8 mouse cellular contexts compared by ENCODE assay signal in genomic region chr1:181210601-181211402, GRCm38 (mm10). TPM values are rescaled to one million over a fixed set of nuclear protein-coding genes. Genes with fewer than 3 reads are reported as not detected.
DNase-seq lines count a peak whose midpoint lies in the region; ATAC-seq and TF ChIP-seq lines count a peak whose summit lies in the region.

No protein-coding gene starts in this region.

- TF ChIP-seq POLR2A in kidney, adult 2 months (IDR thresholded peaks at IDR 0.05; ENCODE audit: low read depth, low read length) = no peak

- H3K27ac ChIP-seq in kidney, adult 2 months (ENCODE audit: insufficient read depth, low read depth, low read length) = peak overlapping the region; percentile 71
- H3K27ac ChIP-seq in liver, postnatal 0 days (ENCODE audit: low read depth) = peak overlapping the region; percentile 100
- peak overlapping the region; percentile 87; the same call in 1 of the 2 replicates for H3K27ac ChIP-seq in neural tube, embryonic 12.5 days

- TF ChIP-seq CTCF in kidney, adult 2 months (conservative IDR thresholded peaks at IDR 0.05; ENCODE audit: insufficient read depth, insufficient read length, low read depth, low read length) = no peak
- TF ChIP-seq CTCF in liver, postnatal 0 days (IDR thresholded peaks at IDR 0.05; ENCODE audit: low read depth) = no peak

- H3K36me3 ChIP-seq in kidney, adult 2 months (ENCODE audit: control insufficient read depth, insufficient read depth, low read length) = peaks cover 2% of the 10 kb centered on the region; the same call in 1 of the 2 replicates
- peaks cover 29% of the 10 kb centered on the region for H3K36me3 ChIP-seq in liver, postnatal 0 days (replicated peaks; ENCODE audit: insufficient read depth, low read length)
- peaks cover 15% of the 10 kb centered on the region for H3K36me3 ChIP-seq in neural tube, embryonic 12.5 days

- H3K4me2 ChIP-seq in liver, postnatal 0 days (ENCODE audit: low read depth, low read length) = peak overlapping the region; percentile 95
- H3K4me2 ChIP-seq in neural tube, embryonic 12.5 days (replicated peaks) = peak overlapping the region; percentile 94

- WGBS in kidney, adult 2 months = 0% methylated on average over 45 of the region's 56 CpGs
- WGBS in liver, postnatal 0 days (ENCODE audit: insufficient replicate concordance) = 1% methylated on average over 44 of the region's 56 CpGs
- under 1% methylated on average over 53 of the region's 56 CpGs for WGBS in neural tube, embryonic 12.5 days

- DNase-seq in CD4-positive, CD25-positive, alpha-beta regulatory T cell, adult 2 months (ENCODE audit: low read depth, low spot score) = peak; percentile 55
- peak; percentile 48 to 50 for DNase-seq in adrenal gland, adult 18-20 months (ENCODE audit: low spot score in 2 of 2)
- DNase-seq in embryo, embryonic 11 days = peak; percentile 45
- DNase-seq in heart, adult 8-10 months (ENCODE audit: low spot score) = peak; percentile 44
- peak; percentile 59 for DNase-seq in kidney, adult 2 months
- peak; percentile 76 for DNase-seq in liver, postnatal 0 days
- DNase-seq in thymus, adult 18-20 months = peak; percentile 33 to 44

- peak; percentile 32 for ATAC-seq in liver, postnatal 0 days
- peak; percentile 59 for ATAC-seq in neural tube, embryonic 12.5 days (ENCODE audit: low FRiP score, low read depth)

- H3K4me3 ChIP-seq in kidney, adult 2 months (ENCODE audit: insufficient read depth, low read depth, low read length) = peak overlapping the region; percentile 67
- H3K4me3 ChIP-seq in liver, postnatal 0 days (ENCODE audit: low read depth, low read length) = peak overlapping the region; percentile 97
- peak overlapping the region; percentile 100 for H3K4me3 ChIP-seq in neural tube, embryonic 12.5 days

- TF ChIP-seq EP300 in liver, postnatal 0 days (IDR thresholded peaks at IDR 0.05; ENCODE audit: low read depth) = no peak

- peaks cover 10% of the 10 kb centered on the region; the same call in 1 of the 2 replicates for H3K4me1 ChIP-seq in kidney, adult 2 months (ENCODE audit: control insufficient read depth, insufficient read depth, low read length)
- H3K4me1 ChIP-seq in liver, postnatal 0 days (ENCODE audit: insufficient read depth) = peaks cover 23% of the 10 kb centered on the region
- H3K4me1 ChIP-seq in neural tube, embryonic 12.5 days = peaks cover 25% of the 10 kb centered on the region

- peak overlapping the region; percentile 100 for H3K9ac ChIP-seq in liver, postnatal 0 days (replicated peaks)
- H3K9ac ChIP-seq in neural tube, embryonic 12.5 days = peak overlapping the region; percentile 99

- no peaks in the 10 kb centered on the region for H3K27me3 ChIP-seq in kidney, adult 2 months (replicated peaks; ENCODE audit: control insufficient read depth, insufficient read depth, low read length)
- H3K27me3 ChIP-seq in liver, postnatal 0 days (ENCODE audit: insufficient read depth, low read length) = no peaks in the 10 kb centered on the region
- H3K27me3 ChIP-seq in neural tube, embryonic 12.5 days (replicated peaks) = no peaks in the 10 kb centered on the region

- no peaks in the 10 kb centered on the region for H3K9me3 ChIP-seq in liver, postnatal 0 days (ENCODE audit: low read length)
- H3K9me3 ChIP-seq in neural tube, embryonic 12.5 days = no peaks in the 10 kb centered on the region

RNA-seq across cellular contexts. Expression of gene Wdr26, which starts 1.0 kb away (rescaled TPM):
- 100 to 1,000 TPM; 117 to 139 TPM for total RNA-seq in adrenal gland, adult 18-20 months (2021)
- total RNA-seq in heart, adult 8-10 months (2022) = 10 to 100 TPM; 87.5 to 93.5 (median 89.2) TPM
- 28.5 and 32.1 TPM in 2 replicates for polyA plus RNA-seq in kidney, adult 2 months (2012; rRNA removed)
- 39.4 and 40.1 TPM in 2 replicates for polyA plus RNA-seq in liver, postnatal 0 days (2015; fragmentation: Nextera tagmentation; extraction: Ambion mirVana)
- 45.9 and 51.2 TPM in 2 replicates for polyA plus RNA-seq in neural tube, embryonic 12.5 days (2016; fragmentation: Nextera tagmentation; extraction: Ambion mirVana)

Comparison
In these comparisons a context has a peak if more than half of its experiments do, and no peak if none do; other contexts are left out.
1. Peak in every context shown above with its lines: DNase-seq, ATAC-seq, H3K4me3 ChIP-seq and H3K27ac ChIP-seq.